Mouse (Mus musculus): ENCODE data around the gene Daam1. TPM values are rescaled to one million over a fixed set of nuclear protein-coding genes. Genes with fewer than 3 reads are reported as not detected.

Daam1 gene
- polyA plus RNA-seq, 1 experiment from 2014 or later = 16.9 TPM

- no peak for ATAC-seq (ENCODE audit: low FRiP score, low read depth)
- WGBS = 71% methylated on average over 11 of the region's 11 CpGs
Measured at GRCm38 (mm10) chr12:71925990-71926700, 95.3 kb downstream of the Daam1 start.

GRCm38 (mm10) chr12:71928092-71928491, 97.2 kb downstream of the Daam1 start:
- Histone ChIP-seq H3K9ac (replicated peaks) (no peak overlapping the region), H3K36me3 (no peaks in the 10 kb centered on the region), H3K27me3 (no peaks in the 10 kb centered on the region; the same call in 1 of the 2 replicates), H3K4me3 (no peak overlapping the region), H3K9me3 (no peaks in the 10 kb centered on the region), H3K27ac (replicated peaks) (no peak overlapping the region), H3K4me1 (peaks cover 16% of the 10 kb centered on the region), H3K4me2 (replicated peaks) (no peak overlapping the region)
- no peak for ATAC-seq (ENCODE audit: low FRiP score, low read depth)
- WGBS = 97% methylated on average over 6 of the region's 6 CpGs

More at GRCm38 (mm10) chr12:71925990-71926700, 95.3 kb downstream of the Daam1 start:
- Histone ChIP-seq H3K27ac (replicated peaks) (no peak overlapping the region), H3K4me2 (replicated peaks) (no peak overlapping the region), H3K9me3 (no peaks in the 10 kb centered on the region), H3K4me3 (no peak overlapping the region), H3K9ac (replicated peaks) (no peak overlapping the region), H3K36me3 (no peaks in the 10 kb centered on the region), H3K4me1 (peaks cover 28% of the 10 kb centered on the region), H3K27me3 (no peaks in the 10 kb centered on the region; the same call in 1 of the 2 replicates)

GRCm38 (mm10) chr12:71929876-71930275, 99.0 kb downstream of the Daam1 start:
- Histone ChIP-seq H3K9me3 (no peaks in the 10 kb centered on the region), H3K9ac (replicated peaks) (no peak overlapping the region), H3K4me2 (replicated peaks) (no peak overlapping the region), H3K27ac (replicated peaks) (no peak overlapping the region), H3K4me3 (no peak overlapping the region), H3K36me3 (no peaks in the 10 kb centered on the region), H3K27me3 (no peaks in the 10 kb centered on the region; the same call in 1 of the 2 replicates), H3K4me1 (peaks cover 11% of the 10 kb centered on the region)
- 74% methylated on average over 2 of the region's 2 CpGs for WGBS
- no peak for ATAC-seq (ENCODE audit: low FRiP score, low read depth)

GRCm38 (mm10) chr12:71932433-71933386, 101.8 kb downstream of the Daam1 start:
- Histone ChIP-seq H3K4me2 (replicated peaks) (no peak overlapping the region), H3K27me3 (no peaks in the 10 kb centered on the region), H3K36me3 (0 out of 2 replicates have a peak, but pooled peaks cover 10% of the 10 kb centered on the region), H3K4me1 (peaks cover 3% of the 10 kb centered on the region), H3K9ac (replicated peaks) (no peak overlapping the region), H3K27ac (replicated peaks) (no peak overlapping the region), H3K4me3 (no peak overlapping the region), H3K9me3 (no peaks in the 10 kb centered on the region)
- 90% methylated on average over 9 of the region's 9 CpGs for WGBS
- ATAC-seq (ENCODE audit: low FRiP score, low read depth) = no peak

DNA sequence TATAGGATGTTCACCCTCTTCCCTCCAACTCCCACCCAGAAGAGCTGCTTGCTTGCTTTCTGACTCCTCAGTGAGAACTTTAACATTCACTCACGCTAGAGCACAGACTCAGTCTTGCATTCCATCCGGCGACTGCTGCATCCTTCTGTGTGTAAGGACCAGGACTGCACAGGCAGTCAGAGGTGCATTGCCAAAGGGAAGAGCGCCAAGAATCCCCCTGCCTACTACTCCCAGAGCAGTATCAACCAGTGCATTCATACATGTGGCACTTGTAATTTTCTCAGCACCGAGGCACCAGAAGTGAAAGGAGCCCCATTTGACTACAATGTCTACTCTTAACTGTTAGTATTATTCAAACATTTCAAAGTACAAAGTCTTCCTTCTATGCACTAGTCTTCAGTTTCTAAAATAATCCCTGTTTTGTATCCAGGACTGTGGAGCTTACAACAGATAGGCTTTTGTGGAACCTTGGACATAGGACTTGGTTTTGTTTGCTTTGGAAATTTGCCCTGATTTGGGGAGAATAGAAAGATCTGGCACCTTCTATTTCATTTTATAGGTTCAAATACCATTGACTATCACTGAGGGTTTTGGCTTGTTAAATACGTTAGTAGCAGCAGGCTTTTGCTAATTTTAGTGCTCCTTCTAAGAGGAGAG, 103.2 kb downstream of the Daam1 start:
- Histone ChIP-seq H3K27ac (replicated peaks) (no peak overlapping the region), H3K4me2 (replicated peaks) (no peak overlapping the region), H3K9me3 (no peaks in the 10 kb centered on the region), H3K4me1 (peaks cover 7% of the 10 kb centered on the region), H3K9ac (replicated peaks) (no peak overlapping the region), H3K4me3 (no peak overlapping the region), H3K27me3 (no peaks in the 10 kb centered on the region), H3K36me3 (0 out of 2 replicates have a peak, but pooled peaks cover 15% of the 10 kb centered on the region)
- no peak for ATAC-seq (ENCODE audit: low FRiP score, low read depth)
- 85% methylated on average over 6 of the region's 6 CpGs for WGBS

DNA sequence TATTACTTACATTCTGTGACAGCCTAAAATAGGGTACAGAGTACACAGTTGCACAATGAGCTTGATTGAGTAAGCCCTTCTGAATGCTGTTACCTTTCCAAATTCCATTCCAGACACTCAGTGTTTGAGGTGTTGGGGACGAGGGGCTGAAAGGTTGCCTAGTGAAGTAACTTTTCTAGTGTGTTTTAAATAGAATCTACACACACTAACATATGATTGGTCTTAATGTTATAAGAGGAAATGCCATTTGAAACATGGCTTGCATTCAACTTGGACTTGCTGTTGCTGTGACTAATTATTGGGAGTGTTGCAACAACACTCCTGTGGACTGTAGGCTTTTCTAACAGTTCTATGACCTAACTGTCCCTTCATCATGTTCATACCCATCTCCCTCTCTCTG, 105.8 kb downstream of the Daam1 start:
- Histone ChIP-seq H3K9ac (replicated peaks) (no peak overlapping the region), H3K4me2 (replicated peaks) (no peak overlapping the region), H3K4me1 (0 out of 2 replicates have a peak, but pooled peaks cover 3% of the 10 kb centered on the region), H3K27me3 (no peaks in the 10 kb centered on the region), H3K27ac (replicated peaks) (no peak overlapping the region), H3K36me3 (0 out of 2 replicates have a peak, but pooled peaks cover 16% of the 10 kb centered on the region), H3K4me3 (no peak overlapping the region), H3K9me3 (no peaks in the 10 kb centered on the region)
- WGBS = 96% methylated on average over 1 of the region's 1 CpGs
- ATAC-seq (ENCODE audit: low FRiP score, low read depth) = no peak

DNA sequence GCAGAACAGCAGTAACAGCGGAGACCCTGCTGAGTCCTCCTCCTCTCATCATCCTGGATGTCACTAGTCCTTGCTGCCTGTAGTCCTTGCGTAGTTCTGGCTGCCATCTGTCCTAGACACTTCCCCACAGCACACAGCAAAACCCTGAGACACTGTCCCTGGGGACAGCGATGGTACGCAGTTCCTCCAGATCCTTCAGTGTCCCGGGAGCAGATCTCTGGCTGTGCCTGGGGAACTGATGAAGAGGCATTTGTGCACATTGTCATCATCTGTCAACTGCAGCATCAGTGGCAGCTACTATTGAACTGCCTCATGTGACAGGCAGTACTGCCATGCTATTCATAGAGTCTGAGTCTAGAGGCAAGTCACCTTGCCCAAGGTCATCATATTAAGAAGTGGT, 107.6 kb downstream of the Daam1 start:
- H3K4me3 ChIP-seq = no peak overlapping the region
- no peak for ATAC-seq (ENCODE audit: low FRiP score, low read depth)

DNA sequence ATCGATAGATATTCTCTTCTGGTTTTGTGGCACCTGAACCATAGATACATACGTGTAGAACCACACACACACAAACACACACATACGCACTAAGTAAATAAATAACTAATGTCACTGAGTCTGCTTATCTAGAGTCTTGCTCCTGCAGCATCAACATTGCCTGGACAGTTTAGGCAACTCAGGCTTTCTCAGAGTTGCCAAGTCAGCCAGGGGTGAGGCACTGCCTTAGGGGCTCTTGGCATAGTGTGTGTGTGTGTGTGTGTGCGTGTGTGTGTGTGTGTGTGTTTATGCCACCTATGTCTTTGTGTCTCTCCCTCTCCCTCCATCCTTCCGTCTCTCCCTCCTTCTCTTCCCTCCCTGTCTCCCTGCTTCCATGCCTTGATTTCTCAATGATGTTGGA, 110.4 kb downstream of the Daam1 start:
- no peak overlapping the region for H3K9ac ChIP-seq (replicated peaks)
- no peak for ATAC-seq (ENCODE audit: low FRiP score, low read depth)
- H3K27ac ChIP-seq (replicated peaks) = no peak overlapping the region
- no peaks in the 10 kb centered on the region for H3K27me3 ChIP-seq
- H3K4me3 ChIP-seq = no peak overlapping the region
- 84% methylated on average over 5 of the region's 5 CpGs for WGBS
- H3K9me3 ChIP-seq = no peaks in the 10 kb centered on the region
- H3K36me3 ChIP-seq = peaks cover 44% of the 10 kb centered on the region
- H3K4me1 ChIP-seq = 0 out of 2 replicates have a peak, but pooled peaks cover 3% of the 10 kb centered on the region
- H3K4me2 ChIP-seq (replicated peaks) = no peak overlapping the region

More for the DNA sequence above, 107.6 kb downstream of the Daam1 start:
- no peak overlapping the region for H3K9ac ChIP-seq (replicated peaks)
- H3K9me3 ChIP-seq = no peaks in the 10 kb centered on the region
- WGBS = 89% methylated on average over 5 of the region's 5 CpGs
- peaks cover 21% of the 10 kb centered on the region; the same call in 1 of the 2 replicates for H3K36me3 ChIP-seq
- no peak overlapping the region for H3K4me2 ChIP-seq (replicated peaks)
- H3K4me1 ChIP-seq = 0 out of 2 replicates have a peak, but pooled peaks cover 3% of the 10 kb centered on the region
- no peak overlapping the region for H3K27ac ChIP-seq (replicated peaks)
- H3K27me3 ChIP-seq = no peaks in the 10 kb centered on the region

GRCm38 (mm10) chr12:71943112-71943511, 112.2 kb downstream of the Daam1 start:
- no peak overlapping the region for H3K27ac ChIP-seq (replicated peaks)
- peaks cover 53% of the 10 kb centered on the region for H3K36me3 ChIP-seq

GRCm38 (mm10) chr12:71943646-71944045, 112.8 kb downstream of the Daam1 start:
- H3K9me3 ChIP-seq = no peaks in the 10 kb centered on the region
- 95% methylated on average over 4 of the region's 4 CpGs for WGBS
- H3K9ac ChIP-seq (replicated peaks) = no peak overlapping the region
- ATAC-seq (ENCODE audit: low FRiP score, low read depth) = no peak
- peaks cover 55% of the 10 kb centered on the region for H3K36me3 ChIP-seq
- H3K4me3 ChIP-seq = no peak overlapping the region
- 0 out of 2 replicates have a peak, but pooled peaks cover under 1% of the 10 kb centered on the region for H3K4me1 ChIP-seq
- no peak overlapping the region for H3K4me2 ChIP-seq (replicated peaks)
- no peak overlapping the region for H3K27ac ChIP-seq (replicated peaks)
- H3K27me3 ChIP-seq = no peaks in the 10 kb centered on the region

More at GRCm38 (mm10) chr12:71943112-71943511, 112.2 kb downstream of the Daam1 start:
- no peaks in the 10 kb centered on the region for H3K27me3 ChIP-seq
- ATAC-seq (ENCODE audit: low FRiP score, low read depth) = no peak
- 0 out of 2 replicates have a peak, but pooled peaks cover 3% of the 10 kb centered on the region for H3K4me1 ChIP-seq
- H3K9me3 ChIP-seq = no peaks in the 10 kb centered on the region
- 93% methylated on average over 9 of the region's 9 CpGs for WGBS
- no peak overlapping the region for H3K4me2 ChIP-seq (replicated peaks)
- H3K9ac ChIP-seq (replicated peaks) = no peak overlapping the region
- no peak overlapping the region for H3K4me3 ChIP-seq

- ATAC-seq (ENCODE audit: low FRiP score, low read depth) = no peak
- H3K9me3 ChIP-seq = no peaks in the 10 kb centered on the region
- H3K4me3 ChIP-seq = no peak overlapping the region
- WGBS = 81% methylated on average over 7 of the region's 7 CpGs
- peaks cover 60% of the 10 kb centered on the region for H3K36me3 ChIP-seq
- no peak overlapping the region for H3K27ac ChIP-seq (replicated peaks)
- no peaks in the 10 kb centered on the region for H3K4me1 ChIP-seq
- no peak overlapping the region for H3K9ac ChIP-seq (replicated peaks)
- H3K4me2 ChIP-seq (replicated peaks) = no peak overlapping the region
- no peaks in the 10 kb centered on the region for H3K27me3 ChIP-seq
Measured at GRCm38 (mm10) chr12:71945844-71946243, 115.0 kb downstream of the Daam1 start.

Measured in midbrain, embryonic 12.5 days (tissue).